Mouse (Mus musculus) MEL (cell line): Measurements from ENCODE around the gene Srxn1. TPM values are rescaled to one million over a fixed set of nuclear protein-coding genes. Genes with fewer than 3 reads are reported as not detected.

Experiments used
- DNase-seq: peaks from one replicate; pipeline ENCODE4 v3.0.0; 2011; ENCODE audit warnings: low read depth, low spot score
- H3K27ac ChIP-seq: 2 replicates; pipeline ENCODE4 v1.5.1; 2012; ENCODE audit warnings: low read depth, mild to moderate bottlenecking, control low read depth, low read length, moderate library complexity; ENCODE audit not compliant: control insufficient read depth
- H3K27me3 ChIP-seq, 2 experiments: fragments of 150-350 bp in 1 of 2; sonication (generic) in 1 of 2; 2 replicates each; pipeline ENCODE4 v1.6.1; 2012; ENCODE audit warnings: low read length in 2 of 2, mild to moderate bottlenecking in 2 of 2, improper control_type of control experiment in 1 of 2, moderate library complexity in 1 of 2; ENCODE audit not compliant: insufficient read depth in 2 of 2, control insufficient read depth in 1 of 2
- H3K36me3 ChIP-seq, 2 experiments: 2 replicates each; pipeline ENCODE4 v1.6.1; 2012 to 2014; ENCODE audit warnings: low read length in 2 of 2, improper control_type of control experiment in 1 of 2, inconsistent platforms in 1 of 2, mild to moderate bottlenecking in 1 of 2; ENCODE audit not compliant: insufficient read depth in 2 of 2, control insufficient read depth in 1 of 2
- H3K4me1 ChIP-seq, 2 experiments: fragments of 150-350 bp in 1 of 2; sonication (generic) in 1 of 2; 2 replicates each; pipeline ENCODE4 v1.6.1; 2012; ENCODE audit warnings: low read length in 2 of 2, improper control_type of control experiment in 1 of 2, mild to moderate bottlenecking in 1 of 2; ENCODE audit not compliant: insufficient read depth in 2 of 2, control insufficient read depth in 1 of 2
- H3K4me3 ChIP-seq, 2 experiments: fragments of 150-350 bp in 1 of 2; sonication (generic) in 1 of 2; 2 replicates each; pipeline ENCODE4 v1.5.1; 2012; ENCODE audit warnings: low read depth in 2 of 2, low read length in 2 of 2, mild to moderate bottlenecking in 2 of 2, moderate library complexity in 2 of 2, control low read depth in 1 of 2, improper control_type of control experiment in 1 of 2; ENCODE audit not compliant: control insufficient read depth in 1 of 2, insufficient read depth in 1 of 2
- H3K79me2 ChIP-seq: 2 replicates; pipeline ENCODE4 v1.6.1; 2012; ENCODE audit warnings: mild to moderate bottlenecking, low read length, moderate library complexity; ENCODE audit not compliant: control insufficient read depth, poor library complexity, insufficient read depth
- H3K9ac ChIP-seq: 2 replicates; pipeline ENCODE4 v1.6.1; 2012; ENCODE audit warnings: low read depth, mild to moderate bottlenecking, control low read depth, low read length, moderate library complexity; ENCODE audit not compliant: control insufficient read depth, poor library complexity, severe bottlenecking
- H3K9me3 ChIP-seq: fragments of 150-350 bp; sonication (generic); replicated peaks from 2 replicates; pipeline ENCODE4 v1.6.1; 2012; ENCODE audit warnings: mild to moderate bottlenecking, low read length, improper control_type of control experiment, moderate library complexity; ENCODE audit not compliant: insufficient read depth
- CTCF ChIP-seq, 3 experiments: IDR thresholded peaks in 2 of 3; conservative IDR thresholded peaks in 1 of 3; 2 replicates each; pipeline ENCODE4 v1.5.1; 2011 to 2012; ENCODE audit warnings: low read length in 3 of 3, low read depth in 2 of 3, mild to moderate bottlenecking in 2 of 3, improper control_type of control experiment in 1 of 3, inconsistent platforms in 1 of 3, mixed read lengths in 1 of 3, moderate library complexity in 1 of 3; ENCODE audit not compliant: control insufficient read depth in 1 of 3, insufficient read depth in 1 of 3, poor library complexity in 1 of 3, severe bottlenecking in 1 of 3
- ELF1 ChIP-seq: IDR thresholded peaks from 2 replicates; pipeline ENCODE4 v1.6.1; 2014; ENCODE audit warnings: low read depth, mild to moderate bottlenecking, inconsistent platforms, low read length, improper control_type of control experiment, moderate library complexity
- ETS1 ChIP-seq: IDR thresholded peaks from 2 replicates; pipeline ENCODE4 v1.6.1; 2012; ENCODE audit warnings: low read depth, mild to moderate bottlenecking, inconsistent platforms, low read length, improper control_type of control experiment, moderate library complexity
- JUND ChIP-seq: IDR thresholded peaks from 2 replicates; pipeline ENCODE4 v1.6.1; 2011; ENCODE audit warnings: low read depth, mild to moderate bottlenecking, improper control_type of control experiment, low read length
- MAFK ChIP-seq: IDR thresholded peaks from 2 replicates; pipeline ENCODE4 v1.6.1; 2011; ENCODE audit warnings: low read depth, mild to moderate bottlenecking, low read length, improper control_type of control experiment, borderline replicate concordance
- MAX ChIP-seq: IDR thresholded peaks from 2 replicates; pipeline ENCODE4 v1.6.1; 2011; ENCODE audit warnings: low read length, improper control_type of control experiment
- MAZ ChIP-seq: IDR thresholded peaks from 2 replicates; pipeline ENCODE4 v1.6.1; 2012; ENCODE audit warnings: low read depth, mild to moderate bottlenecking, inconsistent platforms, low read length, improper control_type of control experiment
- MXI1 ChIP-seq: IDR thresholded peaks from 2 replicates; pipeline ENCODE4 v1.6.1; 2011; ENCODE audit warnings: mild to moderate bottlenecking, low read depth, low read length, improper control_type of control experiment
- MYB ChIP-seq: IDR thresholded peaks from 2 replicates; pipeline ENCODE4 v1.6.1; 2011; ENCODE audit warnings: mild to moderate bottlenecking, low read depth, low read length, improper control_type of control experiment
- MYC ChIP-seq: IDR thresholded peaks from 2 replicates; pipeline ENCODE4 v1.6.1; 2011; ENCODE audit warnings: low read depth, mild to moderate bottlenecking, low read length, improper control_type of control experiment, moderate library complexity
- NRF1 ChIP-seq: IDR thresholded peaks from 2 replicates; pipeline ENCODE4 v1.6.1; 2014; ENCODE audit warnings: low read depth, mild to moderate bottlenecking, inconsistent platforms, low read length, improper control_type of control experiment, moderate library complexity; ENCODE audit not compliant: poor library complexity, insufficient read depth, severe bottlenecking
- POLR2AphosphoS2 ChIP-seq: IDR thresholded peaks from 2 replicates; pipeline ENCODE4 v1.6.1; 2011; ENCODE audit warnings: low read length, improper control_type of control experiment
- SMC3 ChIP-seq: IDR thresholded peaks from 2 replicates; pipeline ENCODE4 v1.6.1; 2011; ENCODE audit warnings: low read depth, low read length, improper control_type of control experiment
- TAL1 ChIP-seq: IDR thresholded peaks from 2 replicates; pipeline ENCODE4 v1.6.1; 2012; ENCODE audit warnings: mild to moderate bottlenecking, inconsistent platforms, low read length, moderate library complexity, mixed read lengths
- TCF12 ChIP-seq: IDR thresholded peaks from 2 replicates; pipeline ENCODE4 v1.6.1; 2014; ENCODE audit warnings: low read depth, mild to moderate bottlenecking, inconsistent platforms, low read length, improper control_type of control experiment, moderate library complexity
- UBTF ChIP-seq: IDR thresholded peaks from 2 replicates; pipeline ENCODE4 v1.6.1; 2012; ENCODE audit warnings: low read depth, mild to moderate bottlenecking, inconsistent platforms, low read length, improper control_type of control experiment, moderate library complexity, borderline replicate concordance; ENCODE audit not compliant: insufficient read depth
- ZC3H11A ChIP-seq: IDR thresholded peaks from 2 replicates; pipeline ENCODE4 v1.6.1; 2012; ENCODE audit warnings: low read depth, mild to moderate bottlenecking, inconsistent platforms, low read length, improper control_type of control experiment
- ZKSCAN1 ChIP-seq: IDR thresholded peaks from 2 replicates; pipeline ENCODE4 v1.6.1; 2012; ENCODE audit warnings: low read depth, mild to moderate bottlenecking, inconsistent platforms, low read length, improper control_type of control experiment, moderate library complexity
- polyA plus RNA-seq, 2 experiments: library from polyadenylated mRNA; stranded (reverse) in 1 of 2; unstranded in 1 of 2; fragments of >175 nt in 1 of 2; fragments of >200 nt in 1 of 2; gene quantifications; 2 replicates each; pipeline versions ENCODE4 v1.2.1 to v1.2.4; 2012; ENCODE audit warnings: low replicate concordance in 2 of 2, low read depth in 1 of 2; ENCODE audit not compliant: insufficient read length in 2 of 2, insufficient read depth in 1 of 2, missing spikeins in 1 of 2
- total RNA-seq: library from RNA; depleted of rRNA; stranded (reverse); fragments of 300-350 nt; gene quantifications from 2 replicates; pipeline ENCODE4 v1.2.3, GENCODE M21; 2012

Srxn1 gene
- total and polyA plus RNA-seq, 3 experiments, result 31.3 to 48.6 TPM; not detected in 1

- no peaks in the 10 kb centered on the region for H3K79me2 ChIP-seq
- no peak overlapping the region for H3K27ac ChIP-seq
- peaks cover 6 to 13% of the 10 kb centered on the region in 2 experiments for H3K27me3 ChIP-seq
- peaks cover 0 to 2% of the 10 kb centered on the region in 2 experiments; a peak in 1 of 4 replicates for H3K36me3 ChIP-seq
- H3K4me3 ChIP-seq, result no peak overlapping the region
- no peak overlapping the region for H3K9ac ChIP-seq
- H3K9me3 ChIP-seq, result no peaks in the 10 kb centered on the region
- TF ChIP-seq POLR2AphosphoS2, result no peak
- TF ChIP-seq, all 39 proteins: peak for 0
- no peak for DNase-seq
- H3K4me1 ChIP-seq, result no peaks in the 10 kb centered on the region
Observed at GRCm38 (mm10) chr2:152099538-152099937, 5.8 kb upstream of the Srxn1 start.

GRCm38 (mm10) chr2:152101761-152102160 is 3.6 kb upstream of the Srxn1 start:
- peaks cover 17% of the 10 kb centered on the region for H3K79me2 ChIP-seq
- DNase-seq, result no peak
- TF ChIP-seq ZC3H11A (no peak), TCF12 (no peak), MAFK (no peak), ELF1 (no peak), MXI1 (no peak), JUND (no peak), UBTF (no peak), TAL1 (no peak), NRF1 (no peak), CTCF (IDR thresholded peaks at IDR 0.05 in 2 of 3, conservative IDR thresholded peaks at IDR 0.05 in 1 of 3; ENCODE audit: control insufficient read depth in 1 of 3, insufficient read depth in 1 of 3, low read depth in 2 of 3, low read length in 3 of 3, poor library complexity in 1 of 3, severe bottlenecking in 1 of 3) (no peak), ETS1 (no peak), MYB (no peak), SMC3 (no peak), MAZ (no peak), MYC (no peak), ZKSCAN1 (no peak), MAX (no peak)
- peaks cover 2 to 8% of the 10 kb centered on the region in 2 experiments; a peak in 3 of 4 replicates for H3K4me1 ChIP-seq
- peaks cover 0 to 10% of the 10 kb centered on the region in 2 experiments; a peak in 2 of 4 replicates for H3K36me3 ChIP-seq
- H3K9ac ChIP-seq, result no peak overlapping the region
- no peaks in the 10 kb centered on the region for H3K9me3 ChIP-seq
- no peak overlapping the region for H3K4me3 ChIP-seq
- H3K27ac ChIP-seq, result no peak overlapping the region
- H3K27me3 ChIP-seq, result peaks cover 6 to 13% of the 10 kb centered on the region in 2 experiments
